Mouse (Mus musculus) midbrain, postnatal 0 days (tissue): ENCODE results near the gene 4931429L15Rik. TPM values are rescaled to one million over a fixed set of nuclear protein-coding genes. Genes with fewer than 3 reads are reported as not detected.

Experiments
- ATAC-seq: fragments of 200-750 bp; cut with Nextera tagmentation; 2 replicates; pipeline ENCODE4 v1.8.0; 2017; ENCODE audit warnings: moderate number of reproducible peaks, mild to moderate bottlenecking, moderate TSS enrichment, moderate library complexity; ENCODE audit not compliant: low FRiP score
- DNase-seq: peaks from one replicate; pipeline ENCODE4 v3.0.0-alpha.2; 2015; ENCODE audit warnings: low spot score
- H3K27ac ChIP-seq: fragments of 300-500 bp; sonication (generic); 2 replicates; pipeline ENCODE4 v1.5.1; 2014; ENCODE audit warnings: low read depth, mild to moderate bottlenecking, low read length, mixed read lengths
- H3K27me3 ChIP-seq: fragments of 300-500 bp; sonication (generic); 2 replicates; pipeline ENCODE4 v1.6.1; 2014; ENCODE audit warnings: low read length, control low read depth, mixed read lengths; ENCODE audit not compliant: insufficient read depth
- H3K36me3 ChIP-seq: fragments of 300-500 bp; sonication (generic); 2 replicates; pipeline ENCODE4 v1.6.1; 2014; ENCODE audit warnings: low read length, control low read depth, mixed read lengths; ENCODE audit not compliant: insufficient read depth
- H3K4me1 ChIP-seq: fragments of 300-500 bp; sonication (generic); 2 replicates; pipeline ENCODE4 v1.6.1; 2014; ENCODE audit warnings: mild to moderate bottlenecking, control low read depth, antibody characterized with exemption, low read length, mixed read lengths; ENCODE audit not compliant: insufficient read depth
- H3K4me2 ChIP-seq: fragments of 300-500 bp; sonication (generic); 2 replicates; pipeline ENCODE4 v1.6.1; 2014; ENCODE audit warnings: low read depth, mild to moderate bottlenecking, low read length, mixed read lengths; ENCODE audit not compliant: poor library complexity, severe bottlenecking
- H3K4me3 ChIP-seq: fragments of 300-500 bp; sonication (generic); 2 replicates; pipeline ENCODE4 v1.5.1; 2014; ENCODE audit warnings: low read depth, mild to moderate bottlenecking, low read length, moderate library complexity
- H3K9ac ChIP-seq: fragments of 300-500 bp; sonication (generic); replicated peaks from 2 replicates; pipeline ENCODE4 v1.6.1; 2014; ENCODE audit warnings: mild to moderate bottlenecking, low read length, moderate library complexity, mixed read lengths; ENCODE audit not compliant: poor library complexity, severe bottlenecking
- H3K9me3 ChIP-seq: fragments of 300-500 bp; sonication (generic); 2 replicates; pipeline ENCODE4 v1.6.1; 2016; ENCODE audit warnings: low read length, control low read depth
- CTCF ChIP-seq: IDR thresholded peaks from 2 replicates; pipeline ENCODE4 v1.5.1; 2016; ENCODE audit warnings: antibody characterized with exemption, mild to moderate bottlenecking
- WGBS: fragments of 180-500 bp; shearing (Covaris S2); extraction: QIAGEN DNeasy Blood & Tissue Kit; methylation state at CpG from one replicate; pipeline ENCODE4 v1.1.7; 2014; 5-methylcytosine and 5-hydroxymethylcytosine counted together
- polyA plus RNA-seq: library from polyadenylated mRNA; unstranded; fragments of >200 nt; fragmentation: Nextera tagmentation; extraction: Ambion mirVana; gene quantifications from 2 replicates; pipeline ENCODE4 v1.2.1, GENCODE M21; 2015
- total RNA-seq: library from RNA; depleted of rRNA; stranded (reverse); fragments of >200 nt; gene quantifications from 2 replicates; pipeline ENCODE4 v1.2.3, GENCODE M21; 2014

The 4931429L15Rik gene
- total and polyA plus RNA-seq, 2 experiments from 2014 or later = not detected

GRCm38 (mm10) chr9:46302142-46302541 is 17.6 kb downstream of the 4931429L15Rik start:
- Histone ChIP-seq H3K9me3 (no peaks in the 10 kb centered on the region), H3K36me3 (peaks cover 18% of the 10 kb centered on the region), H3K4me2 (no peak overlapping the region), H3K9ac (no peak overlapping the region), H3K27ac (no peak overlapping the region), H3K4me1 (no peaks in the 10 kb centered on the region), H3K27me3 (no peaks in the 10 kb centered on the region), H3K4me3 (no peak overlapping the region)
- 7% methylated on average over 2 of the region's 2 CpGs for WGBS
- peak; percentile 95 for TF ChIP-seq CTCF
- DNase-seq = peak; percentile 77
- no peak for ATAC-seq

GRCm38 (mm10) chr9:46298381-46298780 is 21.4 kb downstream of the 4931429L15Rik start:
- no peak for TF ChIP-seq CTCF
- Histone ChIP-seq H3K4me1 (no peaks in the 10 kb centered on the region), H3K4me3 (no peak overlapping the region), H3K4me2 (no peak overlapping the region), H3K36me3 (peaks cover 22% of the 10 kb centered on the region), H3K9ac (no peak overlapping the region), H3K9me3 (no peaks in the 10 kb centered on the region), H3K27ac (no peak overlapping the region), H3K27me3 (no peaks in the 10 kb centered on the region)
- WGBS = 91% methylated on average over 4 of the region's 4 CpGs
- no peak for ATAC-seq
- DNase-seq = no peak

- H3K4me1 ChIP-seq = 0 out of 2 replicates have a peak, but pooled peaks cover 6% of the 10 kb centered on the region
- peak; percentile 84 for TF ChIP-seq CTCF
- WGBS = under 1% methylated on average over 52 of the region's 55 CpGs
- peaks cover 45% of the 10 kb centered on the region for H3K36me3 ChIP-seq
- peak within 1 kb of the TSS; percentile 85 for H3K4me3 ChIP-seq
- peak within 1 kb of the TSS; percentile 76 for H3K27ac ChIP-seq
- DNase-seq (peak; percentile 94), ATAC-seq (peak; percentile 92)
- no peaks in the 10 kb centered on the region for H3K9me3 ChIP-seq
- H3K27me3 ChIP-seq = no peaks in the 10 kb centered on the region
- H3K9ac ChIP-seq = peak within 1 kb of the TSS; percentile 77
- H3K4me2 ChIP-seq = peak within 1 kb of the TSS; percentile 51
Measured at GRCm38 (mm10) chr9:46282631-46283436, 37.0 kb downstream of the 4931429L15Rik start, which contains the start of gene Bud13. TSS of gene Bud13 (plus strand) at chr9:46283008.

GRCm38 (mm10) chr9:46274494-46274893 is 45.3 kb downstream of the 4931429L15Rik start:
- TF ChIP-seq CTCF = no peak
- H3K4me3 ChIP-seq = no peak overlapping the region
- no peak overlapping the region for H3K4me2 ChIP-seq
- 91% methylated on average over 9 of the region's 9 CpGs for WGBS
- ATAC-seq (no peak), DNase-seq (no peak)
- H3K4me1 ChIP-seq = no peaks in the 10 kb centered on the region
- peaks cover 38% of the 10 kb centered on the region for H3K36me3 ChIP-seq
- no peaks in the 10 kb centered on the region for H3K9me3 ChIP-seq
- no peak overlapping the region for H3K9ac ChIP-seq
- H3K27ac ChIP-seq = no peak overlapping the region
- 0 out of 2 replicates have a peak, but pooled peaks cover 14% of the 10 kb centered on the region for H3K27me3 ChIP-seq

GRCm38 (mm10) chr9:46272677-46273454 is 46.9 kb downstream of the 4931429L15Rik start, which contains the start of gene Zpr1:
TSS of gene Zpr1 (plus strand) at chr9:46273064.
- 6% methylated on average over 45 of the region's 45 CpGs for WGBS
- ATAC-seq = peak; percentile 91
- peaks cover 27% of the 10 kb centered on the region for H3K36me3 ChIP-seq
- peak within 1 kb of the TSS; percentile 95 for H3K4me2 ChIP-seq
- H3K4me1 ChIP-seq = no peaks in the 10 kb centered on the region
- H3K27me3 ChIP-seq = peaks cover 18% of the 10 kb centered on the region; the same call in 1 of the 2 replicates
- DNase-seq = peak; percentile 95
- peak within 1 kb of the TSS; percentile 68; the same call in 1 of the 2 replicates for H3K27ac ChIP-seq
- H3K9me3 ChIP-seq = no peaks in the 10 kb centered on the region
- peak within 1 kb of the TSS; percentile 62 for H3K9ac ChIP-seq
- peak within 1 kb of the TSS; percentile 76 for H3K4me3 ChIP-seq
- peak; percentile 65 for TF ChIP-seq CTCF
